Mouse (Mus musculus) forebrain, embryonic 12.5 days (tissue): ENCODE results near the gene Gas7. TPM values are rescaled to one million over a fixed set of nuclear protein-coding genes. Genes with fewer than 3 reads are reported as not detected.

Source experiments
- ATAC-seq: fragments of 200-750 bp; cut with Nextera tagmentation; 2 replicates; pipeline ENCODE4 v1.8.0; 2017; ENCODE audit warnings: moderate TSS enrichment; ENCODE audit not compliant: low FRiP score
- H3K27ac ChIP-seq: fragments of 300-500 bp; sonication (generic); 2 replicates; pipeline ENCODE4 v1.5.1; 2016; ENCODE audit warnings: mild to moderate bottlenecking
- H3K27me3 ChIP-seq: fragments of 300-500 bp; sonication (generic); 2 replicates; pipeline ENCODE4 v1.6.1; 2016; ENCODE audit warnings: mild to moderate bottlenecking
- H3K36me3 ChIP-seq: fragments of 300-500 bp; sonication (generic); replicated peaks from 2 replicates; pipeline ENCODE4 v1.6.1; 2016; ENCODE audit warnings: mild to moderate bottlenecking
- H3K4me1 ChIP-seq: fragments of 300-500 bp; sonication (generic); 2 replicates; pipeline ENCODE4 v1.6.1; 2016
- H3K4me2 ChIP-seq: fragments of 300-500 bp; sonication (generic); 2 replicates; pipeline ENCODE4 v1.6.1; 2016; ENCODE audit warnings: mild to moderate bottlenecking, moderate library complexity
- H3K4me3 ChIP-seq: fragments of 300-500 bp; sonication (generic); replicated peaks from 2 replicates; pipeline ENCODE4 v1.5.1; 2016; ENCODE audit warnings: mild to moderate bottlenecking
- H3K9ac ChIP-seq: fragments of 300-500 bp; sonication (generic); 2 replicates; pipeline ENCODE4 v1.6.1; 2016; ENCODE audit warnings: mild to moderate bottlenecking
- H3K9me3 ChIP-seq: fragments of 300-500 bp; sonication (generic); 2 replicates; pipeline ENCODE4 v1.6.1; 2016
- WGBS: fragments of 180-500 bp; shearing (Covaris S2); methylation state at CpG from one replicate; pipeline ENCODE4 v1.1.7; 2016; 5-methylcytosine and 5-hydroxymethylcytosine counted together
- polyA plus RNA-seq: library from polyadenylated mRNA; unstranded; fragments of >200 nt; fragmentation: Nextera tagmentation; extraction: Ambion mirVana; gene quantifications from 2 replicates; pipeline ENCODE4 v1.2.1, GENCODE M21; 2016

The Gas7 gene
- polyA plus RNA-seq, 1 experiment from 2014 or later = 4.2 TPM

DNA sequence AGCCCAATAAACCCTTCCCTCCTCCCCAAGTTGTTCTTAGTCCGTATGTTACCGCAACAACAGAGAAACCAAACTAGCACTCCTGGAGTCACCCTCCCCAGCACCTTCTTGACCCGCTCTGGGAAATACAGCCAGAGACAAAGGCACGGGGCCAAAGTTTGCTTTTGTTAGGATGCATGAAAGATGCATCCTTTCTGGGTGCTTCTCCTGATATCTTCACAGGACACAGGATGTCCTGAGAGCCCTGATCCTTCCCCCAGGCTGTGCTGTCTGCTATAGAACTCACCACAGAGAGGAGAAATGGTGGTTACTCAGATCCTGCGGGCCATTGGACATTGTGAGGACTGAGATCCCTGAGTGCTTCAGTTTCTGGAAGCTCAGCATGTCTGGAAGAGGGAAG is 111.9 kb downstream of the Gas7 start:
- no peaks in the 10 kb centered on the region for H3K36me3 ChIP-seq

DNA sequence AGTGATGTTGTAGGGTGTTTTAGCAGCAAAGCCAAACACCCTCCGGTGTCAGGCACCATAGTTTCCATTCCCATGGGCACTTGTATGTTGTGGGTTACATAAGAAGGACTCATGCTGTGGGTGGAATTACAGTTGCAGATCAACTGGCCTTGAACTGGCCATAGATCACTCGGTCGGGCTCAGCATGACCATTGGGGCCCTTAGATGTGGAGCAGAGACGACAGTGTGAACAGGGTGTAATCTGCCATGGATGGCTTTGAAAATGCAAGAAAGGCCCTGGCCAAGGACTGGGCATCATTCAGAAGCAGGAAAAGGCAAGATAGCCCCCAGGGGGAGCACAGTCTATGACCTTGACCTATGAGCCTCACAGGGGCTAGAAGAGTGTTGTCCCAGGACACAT is 112.8 kb downstream of the Gas7 start:
- Histone ChIP-seq H3K27me3 (no peaks in the 10 kb centered on the region), H3K4me3 (no peak overlapping the region), H3K4me2 (no peak overlapping the region), H3K9me3 (no peaks in the 10 kb centered on the region), H3K4me1 (peaks cover 16% of the 10 kb centered on the region), H3K9ac (no peak overlapping the region), H3K27ac (no peak overlapping the region), H3K36me3 (no peaks in the 10 kb centered on the region)
- WGBS = 98% methylated on average over 4 of the region's 4 CpGs
- no peak for ATAC-seq

More for the DNA sequence above, 111.9 kb downstream of the Gas7 start:
- no peaks in the 10 kb centered on the region for H3K9me3 ChIP-seq
- H3K4me2 ChIP-seq = no peak overlapping the region
- H3K4me3 ChIP-seq = no peak overlapping the region
- peaks cover 16% of the 10 kb centered on the region for H3K4me1 ChIP-seq
- no peaks in the 10 kb centered on the region for H3K27me3 ChIP-seq
- 87% methylated on average over 5 of the region's 5 CpGs for WGBS
- no peak overlapping the region for H3K27ac ChIP-seq
- ATAC-seq = no peak
- no peak overlapping the region for H3K9ac ChIP-seq

GRCm38 (mm10) chr11:67568815-67569214 is 113.6 kb downstream of the Gas7 start:
- no peak overlapping the region for H3K4me3 ChIP-seq
- no peak overlapping the region for H3K27ac ChIP-seq
- 83% methylated on average over 5 of the region's 5 CpGs for WGBS
- H3K9me3 ChIP-seq = no peaks in the 10 kb centered on the region
- no peak for ATAC-seq
- no peak overlapping the region for H3K4me2 ChIP-seq
- H3K9ac ChIP-seq = no peak overlapping the region
- H3K36me3 ChIP-seq = no peaks in the 10 kb centered on the region
- H3K4me1 ChIP-seq = peaks cover 16% of the 10 kb centered on the region
- H3K27me3 ChIP-seq = no peaks in the 10 kb centered on the region

DNA sequence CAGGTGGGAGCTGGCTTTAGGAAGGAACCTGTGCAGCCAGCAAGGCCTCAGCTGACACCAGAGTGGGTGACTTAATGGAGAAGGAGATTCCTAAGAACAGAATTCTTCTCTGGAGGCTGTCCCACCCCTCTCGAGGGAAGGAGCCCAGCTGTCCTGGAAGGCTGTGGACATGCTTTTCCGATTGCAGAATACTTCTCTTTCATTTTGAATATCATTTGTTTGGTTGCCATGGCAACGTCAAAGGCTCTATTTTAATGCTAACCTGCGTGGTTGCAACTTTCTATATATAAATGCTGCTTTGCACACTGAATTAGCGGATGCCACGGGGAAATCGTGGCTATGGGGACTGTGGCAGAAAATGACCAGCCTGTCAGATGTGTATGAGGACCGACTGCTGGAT is 115.7 kb downstream of the Gas7 start:
- Histone ChIP-seq H3K27me3 (no peaks in the 10 kb centered on the region), H3K9ac (no peak overlapping the region), H3K4me2 (no peak overlapping the region), H3K27ac (no peak overlapping the region), H3K9me3 (no peaks in the 10 kb centered on the region), H3K4me3 (no peak overlapping the region), H3K36me3 (no peaks in the 10 kb centered on the region), H3K4me1 (peaks cover 11% of the 10 kb centered on the region)
- ATAC-seq = no peak
- 43% methylated on average over 8 of the region's 8 CpGs for WGBS

GRCm38 (mm10) chr11:67574344-67574743 is 119.1 kb downstream of the Gas7 start:
- ATAC-seq = no peak
- no peak overlapping the region for H3K4me3 ChIP-seq
- no peaks in the 10 kb centered on the region for H3K27me3 ChIP-seq
- no peak overlapping the region for H3K27ac ChIP-seq
- H3K36me3 ChIP-seq = no peaks in the 10 kb centered on the region
- peaks cover 11% of the 10 kb centered on the region for H3K4me1 ChIP-seq
- 86% methylated on average over 5 of the region's 5 CpGs for WGBS
- no peak overlapping the region for H3K9ac ChIP-seq
- no peaks in the 10 kb centered on the region for H3K9me3 ChIP-seq
- no peak overlapping the region for H3K4me2 ChIP-seq

GRCm38 (mm10) chr11:67577472-67577871 is 122.2 kb downstream of the Gas7 start:
- Histone ChIP-seq H3K9ac (no peak overlapping the region), H3K4me1 (0 out of 2 replicates have a peak, but pooled peaks cover 2% of the 10 kb centered on the region), H3K9me3 (no peaks in the 10 kb centered on the region), H3K4me3 (no peak overlapping the region), H3K27ac (no peak overlapping the region), H3K27me3 (no peaks in the 10 kb centered on the region), H3K36me3 (no peaks in the 10 kb centered on the region), H3K4me2 (no peak overlapping the region)
- WGBS = 77% methylated on average over 5 of the region's 5 CpGs
- no peak for ATAC-seq

DNA sequence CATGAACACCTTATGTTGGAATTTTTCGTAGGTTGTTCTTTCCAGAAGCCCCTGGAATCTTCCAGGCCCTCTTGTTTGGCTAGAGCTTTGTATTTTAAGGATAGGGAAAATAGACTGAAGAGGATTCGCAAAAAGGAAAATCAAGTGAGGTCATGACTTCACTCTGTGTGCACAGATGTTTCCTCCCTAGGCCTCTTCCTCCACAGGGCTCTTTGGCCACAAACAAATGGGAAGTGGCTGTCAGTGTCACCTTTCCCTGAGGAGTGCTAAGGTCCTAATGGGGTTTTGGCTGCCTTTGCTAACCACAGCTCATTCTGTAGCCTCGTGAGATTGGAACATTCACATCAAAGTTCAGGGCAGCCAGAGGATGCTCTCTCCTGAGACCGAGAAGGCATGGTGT is 122.8 kb downstream of the Gas7 start:
- H3K36me3 ChIP-seq = no peaks in the 10 kb centered on the region
- no peak overlapping the region for H3K4me2 ChIP-seq
- no peak overlapping the region for H3K9ac ChIP-seq
- H3K27me3 ChIP-seq = no peaks in the 10 kb centered on the region
- H3K27ac ChIP-seq = no peak overlapping the region
- 84% methylated on average over 4 of the region's 4 CpGs for WGBS
- no peak for ATAC-seq
- H3K4me3 ChIP-seq = no peak overlapping the region
- H3K9me3 ChIP-seq = no peaks in the 10 kb centered on the region
- 0 out of 2 replicates have a peak, but pooled peaks cover 2% of the 10 kb centered on the region for H3K4me1 ChIP-seq

GRCm38 (mm10) chr11:67579136-67579535 is 123.9 kb downstream of the Gas7 start:
- Histone ChIP-seq H3K27ac (no peak overlapping the region), H3K27me3 (no peaks in the 10 kb centered on the region), H3K4me2 (no peak overlapping the region), H3K4me1 (0 out of 2 replicates have a peak, but pooled peaks cover 2% of the 10 kb centered on the region), H3K9me3 (no peaks in the 10 kb centered on the region), H3K36me3 (no peaks in the 10 kb centered on the region), H3K4me3 (no peak overlapping the region), H3K9ac (no peak overlapping the region)
- WGBS = 75% methylated on average over 9 of the region's 9 CpGs
- no peak for ATAC-seq

- no peaks in the 10 kb centered on the region for H3K27me3 ChIP-seq
- H3K27ac ChIP-seq = no peak overlapping the region
- no peaks in the 10 kb centered on the region for H3K9me3 ChIP-seq
- no peak overlapping the region for H3K9ac ChIP-seq
- no peak overlapping the region for H3K4me2 ChIP-seq
- 63% methylated on average over 7 of the region's 7 CpGs for WGBS
- no peak overlapping the region for H3K4me3 ChIP-seq
- peaks cover 5% of the 10 kb centered on the region; the same call in 1 of the 2 replicates for H3K4me1 ChIP-seq
- H3K36me3 ChIP-seq = no peaks in the 10 kb centered on the region
- ATAC-seq = no peak
Measured at GRCm38 (mm10) chr11:67581549-67581948, 126.3 kb downstream of the Gas7 start.

DNA sequence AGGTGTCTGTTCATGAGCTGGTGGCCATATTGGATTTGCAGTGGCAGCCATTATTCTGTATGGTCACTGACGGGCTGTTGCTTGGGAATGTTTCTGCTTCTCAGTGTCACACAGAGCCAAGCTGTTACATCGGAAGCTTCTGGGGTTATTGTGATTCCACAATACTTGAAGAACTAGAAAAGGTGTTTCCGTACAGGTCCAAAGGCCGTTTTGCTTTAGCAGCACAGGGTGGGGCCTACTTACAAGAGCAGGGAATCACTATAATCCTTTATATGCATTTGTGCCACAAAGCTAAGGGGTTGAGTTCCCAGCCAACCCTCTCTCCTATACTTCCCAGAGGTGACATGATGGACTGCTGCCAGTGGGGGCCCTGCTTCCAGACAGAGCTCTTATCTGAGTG is 127.3 kb downstream of the Gas7 start:
- Histone ChIP-seq H3K4me1 (peaks cover 5% of the 10 kb centered on the region; the same call in 1 of the 2 replicates), H3K36me3 (no peaks in the 10 kb centered on the region), H3K9ac (no peak overlapping the region), H3K27ac (no peak overlapping the region), H3K27me3 (no peaks in the 10 kb centered on the region), H3K4me3 (no peak overlapping the region), H3K9me3 (no peaks in the 10 kb centered on the region), H3K4me2 (no peak overlapping the region)
- ATAC-seq = no peak
- 89% methylated on average over 4 of the region's 4 CpGs for whole genome bisulfite sequencing

GRCm38 (mm10) chr11:67585016-67585415 is 129.8 kb downstream of the Gas7 start:
- no peak overlapping the region for H3K9ac ChIP-seq
- no peak overlapping the region for H3K4me2 ChIP-seq
- H3K4me1 ChIP-seq = peaks cover 11% of the 10 kb centered on the region; the same call in 1 of the 2 replicates
- H3K27me3 ChIP-seq = no peaks in the 10 kb centered on the region
- 89% methylated on average over 6 of the region's 6 CpGs for WGBS
- no peaks in the 10 kb centered on the region for H3K9me3 ChIP-seq
- no peak overlapping the region for H3K4me3 ChIP-seq
- H3K27ac ChIP-seq = no peak overlapping the region
- no peaks in the 10 kb centered on the region for H3K36me3 ChIP-seq
- ATAC-seq = no peak

DNA sequence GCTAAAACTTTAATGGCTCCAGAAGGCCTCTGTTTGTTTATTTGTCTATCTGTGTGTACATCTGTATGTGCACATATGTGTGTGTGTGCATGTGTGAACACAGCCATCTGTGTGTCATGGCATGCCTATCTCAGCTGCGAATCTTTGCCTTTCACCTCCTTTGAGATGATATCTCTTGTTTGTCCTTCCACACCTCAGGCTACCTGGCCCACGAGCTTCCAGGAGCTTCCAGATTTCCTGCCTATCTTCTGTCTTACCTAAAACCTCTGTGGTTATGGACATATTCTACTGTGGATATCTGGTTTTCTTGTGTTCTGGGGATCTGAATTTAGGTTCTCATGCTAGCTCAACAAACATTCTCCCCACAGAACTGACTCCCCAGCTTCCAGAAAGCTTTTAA is 130.4 kb downstream of the Gas7 start:
- Histone ChIP-seq H3K9ac (no peak overlapping the region), H3K27me3 (no peaks in the 10 kb centered on the region), H3K27ac (no peak overlapping the region), H3K4me2 (no peak overlapping the region), H3K4me3 (no peak overlapping the region), H3K4me1 (peaks cover 11% of the 10 kb centered on the region; the same call in 1 of the 2 replicates), H3K36me3 (no peaks in the 10 kb centered on the region), H3K9me3 (no peaks in the 10 kb centered on the region)
- 88% methylated on average over 2 of the region's 2 CpGs for WGBS
- no peak for ATAC-seq

DNA sequence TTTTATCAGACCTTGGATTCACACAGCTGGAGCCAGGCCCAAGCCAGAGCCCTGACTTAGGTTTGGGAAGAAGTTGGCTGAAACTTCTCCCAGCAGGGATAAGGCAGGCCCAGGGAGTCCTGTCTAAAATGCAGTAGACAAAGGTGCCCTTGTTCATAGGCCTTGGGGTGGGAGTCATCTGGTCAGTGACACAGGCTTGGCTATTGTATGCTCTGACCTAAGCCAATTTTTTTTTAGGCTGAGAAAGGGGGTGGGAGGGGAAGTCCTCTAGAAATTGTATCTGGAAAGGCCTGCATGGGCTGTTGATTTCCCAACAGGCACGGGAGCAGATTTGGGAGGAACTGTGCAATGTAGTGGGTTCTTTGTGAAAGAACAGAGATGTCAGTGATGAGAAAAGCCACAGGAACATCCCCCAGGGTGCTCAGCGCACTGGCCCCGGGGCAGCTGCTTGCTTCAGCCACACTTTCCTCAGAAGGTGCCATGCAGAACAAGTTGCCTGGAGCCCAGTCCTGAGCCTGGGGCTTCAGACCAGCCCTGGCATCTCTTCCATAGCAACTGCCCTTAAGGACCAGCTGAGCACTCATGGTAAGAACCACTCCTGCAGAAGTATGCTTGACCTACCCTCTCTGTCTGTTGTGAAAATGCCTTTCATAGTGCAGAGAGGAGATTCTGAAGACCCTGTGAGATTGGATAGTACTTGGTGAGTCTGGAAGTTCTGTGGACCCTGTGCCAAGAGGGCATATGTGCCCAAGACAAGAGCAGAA is 131.2 kb downstream of the Gas7 start:
- H3K4me1 ChIP-seq = peaks cover 11% of the 10 kb centered on the region; the same call in 1 of the 2 replicates
- no peaks in the 10 kb centered on the region for H3K27me3 ChIP-seq
- H3K9me3 ChIP-seq = no peaks in the 10 kb centered on the region
- no peak overlapping the region for H3K9ac ChIP-seq
- H3K4me3 ChIP-seq = no peak overlapping the region
- ATAC-seq = no peak
- H3K4me2 ChIP-seq = no peak overlapping the region
- WGBS = 55% methylated on average over 3 of the region's 3 CpGs
- no peak overlapping the region for H3K27ac ChIP-seq
- no peaks in the 10 kb centered on the region for H3K36me3 ChIP-seq
